Mouse (Mus musculus) kidney, adult 2 months (tissue): ENCODE results near the gene Arl8b. TPM values are rescaled to one million over a fixed set of nuclear protein-coding genes. Genes with fewer than 3 reads are reported as not detected.

Experiments
- DNase-seq: peaks from one replicate; pipeline ENCODE4 v3.0.0; 2021
- H3K27ac ChIP-seq: fragments of 200-500 bp; 2 replicates; pipeline ENCODE4 v1.5.1; 2012; ENCODE audit warnings: low read depth, low read length, control low read depth, inconsistent platforms; ENCODE audit not compliant: insufficient read depth
- H3K27me3 ChIP-seq: fragments of 200-500 bp; replicated peaks from 2 replicates; pipeline ENCODE4 v1.6.1; 2012; ENCODE audit warnings: mild to moderate bottlenecking, moderate library complexity, low read length, inconsistent platforms; ENCODE audit not compliant: control insufficient read depth, insufficient read depth
- H3K36me3 ChIP-seq: fragments of 200-500 bp; 2 replicates; pipeline ENCODE4 v1.6.1; 2012; ENCODE audit warnings: mild to moderate bottlenecking, moderate library complexity, low read length, inconsistent platforms; ENCODE audit not compliant: control insufficient read depth, insufficient read depth
- H3K4me1 ChIP-seq: fragments of 200-500 bp; 2 replicates; pipeline ENCODE4 v1.6.1; 2011; ENCODE audit warnings: low read length; ENCODE audit not compliant: control insufficient read depth, insufficient read depth
- H3K4me3 ChIP-seq: fragments of 200-500 bp; 2 replicates; pipeline ENCODE4 v1.5.1; 2011; ENCODE audit warnings: mild to moderate bottlenecking, low read depth, low read length, control low read depth; ENCODE audit not compliant: insufficient read depth
- CTCF ChIP-seq: fragments of 200-500 bp; conservative IDR thresholded peaks from 2 replicates; pipeline ENCODE4 v1.5.1; 2011; ENCODE audit warnings: low read depth, mild to moderate bottlenecking, control low read depth, low read length, moderate library complexity, mixed read lengths; ENCODE audit not compliant: insufficient read depth, insufficient read length
- POLR2A ChIP-seq: fragments of 200-500 bp; IDR thresholded peaks from one replicate; pipeline ENCODE4 v1.6.1; 2011; ENCODE audit warnings: low read depth, low read length, control low read depth
- WGBS: fragments of 180-500 bp; shearing (Covaris S2); methylation state at CpG from one replicate; pipeline ENCODE4 v1.1.7; 2018; 5-methylcytosine and 5-hydroxymethylcytosine counted together
- polyA plus RNA-seq: library from polyadenylated mRNA; depleted of rRNA; stranded (reverse); fragments of >200 nt; gene quantifications from 2 replicates; pipeline ENCODE4 v1.2.3, GENCODE M21; 2012

The Arl8b gene
- polyA plus RNA-seq, 1 experiment, result 21.9 TPM

DNA sequence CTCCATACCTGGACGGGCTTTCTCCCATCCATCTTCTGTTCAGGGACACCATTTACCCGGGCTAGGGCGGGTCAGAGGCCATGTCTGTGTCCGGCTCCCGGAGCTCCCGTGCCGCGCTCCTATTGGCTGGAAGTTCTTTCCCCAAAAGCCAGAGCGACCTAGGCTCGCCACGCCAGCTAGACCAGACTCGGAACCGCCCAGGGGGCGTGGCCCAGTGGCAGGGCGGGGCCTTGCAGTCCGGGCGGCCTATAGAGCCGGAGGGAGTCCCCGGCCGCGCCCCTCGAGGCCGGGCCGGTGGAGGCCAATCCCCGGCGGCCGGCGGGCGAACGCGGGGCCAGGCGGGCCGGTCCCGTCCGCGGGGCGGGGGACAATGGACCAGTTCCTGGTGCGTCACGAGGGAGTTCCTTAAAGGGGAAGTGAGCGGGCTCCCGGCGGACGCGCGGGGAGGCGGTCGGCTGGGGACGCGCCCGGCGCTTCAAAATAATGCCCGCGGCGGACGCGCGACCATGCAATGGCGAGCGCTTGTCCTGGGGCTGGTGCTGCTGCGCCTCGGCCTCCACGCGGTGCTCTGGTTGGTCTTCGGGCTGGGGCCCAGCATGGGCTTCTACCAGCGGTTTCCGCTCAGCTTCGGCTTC is 45.5 kb downstream of the Arl8b start, which contains the start of gene Edem1:
Gene Edem1, plus strand, starts transcription at position 408 of the 635 bp plus-strand sequence.
- Histone ChIP-seq H3K27me3 (no peaks in the 10 kb centered on the region), H3K27ac (peak within 1 kb of the TSS; percentile 50), H3K4me1 (peaks cover 13% of the 10 kb centered on the region; the same call in 1 of the 2 replicates), H3K36me3 (no peaks in the 10 kb centered on the region), H3K4me3 (peak within 1 kb of the TSS; percentile 89)
- no peak for TF ChIP-seq CTCF
- TF ChIP-seq POLR2A, result peak; percentile 34
- DNase-seq, result peak; percentile 100
- under 1% methylated on average over 67 of the region's 67 CpGs for WGBS

DNA sequence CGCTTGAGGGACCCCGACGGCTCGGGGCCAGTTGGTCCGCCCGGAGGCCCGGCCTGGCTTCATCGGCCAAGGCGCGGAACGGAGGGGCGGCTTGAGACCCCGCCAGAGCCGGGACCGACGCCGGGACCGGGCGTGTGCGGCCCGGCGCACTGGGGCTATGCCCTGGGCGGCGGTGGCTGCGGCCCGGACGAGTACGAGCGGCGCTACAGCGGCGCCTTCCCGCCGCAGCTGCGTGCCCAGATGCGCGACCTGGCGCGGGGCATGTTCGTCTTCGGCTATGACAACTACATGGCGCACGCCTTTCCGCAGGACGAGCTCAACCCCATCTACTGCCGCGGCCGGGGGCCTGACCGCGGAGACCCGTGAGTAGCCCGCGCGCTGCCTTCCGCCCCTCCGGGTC is 46.0 kb downstream of the Arl8b start:
- no peaks in the 10 kb centered on the region for H3K36me3 ChIP-seq
- no peaks in the 10 kb centered on the region for H3K27me3 ChIP-seq
- under 1% methylated on average over 56 of the region's 56 CpGs for WGBS
- peak; percentile 42 for DNase-seq
- no peak for TF ChIP-seq CTCF
- no peak for TF ChIP-seq POLR2A
- H3K4me1 ChIP-seq, result peaks cover 13% of the 10 kb centered on the region; the same call in 1 of the 2 replicates
- peak overlapping the region; percentile 89 for H3K4me3 ChIP-seq
- H3K27ac ChIP-seq, result peak overlapping the region; percentile 50; the same call in 1 of the 2 replicates

DNA sequence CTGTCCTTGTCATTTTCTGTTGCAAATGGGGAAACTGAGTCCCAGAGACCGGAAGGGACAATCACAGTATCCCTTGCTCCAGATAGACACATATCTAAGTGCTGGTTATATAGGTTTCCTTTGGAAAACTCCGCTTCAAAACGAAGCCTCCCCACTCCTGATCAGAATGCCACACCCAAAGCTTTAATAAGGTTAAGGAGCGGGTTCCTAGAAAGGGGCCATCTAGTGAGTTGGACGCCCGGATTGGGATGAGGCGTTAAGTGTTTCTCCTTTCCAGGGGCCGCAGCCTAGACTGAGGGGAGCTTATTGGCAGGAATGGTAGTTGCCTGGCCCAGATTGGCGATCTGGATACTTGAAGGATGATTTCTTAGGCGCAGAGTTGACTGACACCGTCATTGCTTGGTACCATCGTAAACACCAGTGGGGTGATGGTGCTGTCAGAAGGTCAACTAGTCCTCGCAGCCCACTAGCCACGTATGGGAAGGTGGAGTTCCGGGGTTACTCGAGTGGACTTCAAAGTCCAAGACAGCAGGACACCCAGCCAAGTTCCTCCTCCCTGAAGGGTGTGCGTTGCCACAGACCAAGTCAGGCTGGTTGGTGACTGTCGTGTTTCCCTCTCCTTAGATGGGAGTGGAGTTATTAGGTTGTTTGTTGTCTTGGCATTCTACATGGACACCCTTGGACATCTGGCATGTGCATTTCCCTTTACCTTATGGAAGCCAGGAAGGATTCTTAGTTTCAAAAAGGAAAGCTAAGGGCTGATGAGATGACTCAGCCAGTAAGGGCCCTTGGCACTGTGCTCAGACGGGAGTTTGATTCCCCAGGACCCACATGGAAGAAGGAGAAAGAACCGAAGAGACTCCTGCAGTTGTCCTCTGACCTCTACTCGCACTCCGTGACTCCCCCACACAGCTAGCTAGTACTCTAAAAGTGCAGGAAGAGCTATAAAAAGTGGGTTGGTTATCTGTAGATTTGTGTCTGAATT is 46.8 kb downstream of the Arl8b start:
- Histone ChIP-seq H3K27me3 (no peaks in the 10 kb centered on the region), H3K4me3 (peak overlapping the region; percentile 89), H3K27ac (peak overlapping the region; percentile 0; the same call in 1 of the 2 replicates), H3K36me3 (no peaks in the 10 kb centered on the region), H3K4me1 (peaks cover 13% of the 10 kb centered on the region; the same call in 1 of the 2 replicates)
- WGBS, result 8% methylated on average over 22 of the region's 22 CpGs
- DNase-seq, result peak; percentile 84
- TF ChIP-seq CTCF (no peak), POLR2A (no peak)

DNA sequence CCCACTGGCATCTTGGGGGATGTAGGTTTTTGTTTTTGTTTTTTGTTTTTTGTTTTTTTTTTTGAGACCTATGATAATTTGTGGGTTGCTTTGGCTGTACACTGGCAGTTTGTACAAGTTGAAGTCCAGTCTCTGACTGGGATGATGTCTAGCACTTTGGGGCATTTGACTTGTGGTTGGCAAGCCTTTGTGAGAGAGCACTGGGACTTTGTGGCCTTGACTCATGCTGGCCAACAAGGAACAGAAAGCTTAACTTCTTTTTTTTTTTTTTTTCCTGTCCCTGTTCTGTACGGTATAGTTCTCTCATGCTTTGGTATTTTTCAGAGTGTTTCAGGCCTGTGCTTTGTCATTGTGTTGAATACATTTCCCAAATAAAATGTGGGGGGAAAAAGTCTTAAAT is 49.3 kb downstream of the Arl8b start:
- no peaks in the 10 kb centered on the region for H3K36me3 ChIP-seq
- no peak overlapping the region for H3K27ac ChIP-seq
- no peak for DNase-seq
- WGBS, result 74% methylated on average over 1 of the region's 1 CpGs
- no peaks in the 10 kb centered on the region for H3K27me3 ChIP-seq
- TF ChIP-seq POLR2A (no peak), CTCF (no peak)
- H3K4me1 ChIP-seq, result peaks cover 14% of the 10 kb centered on the region
- no peak overlapping the region for H3K4me3 ChIP-seq

DNA sequence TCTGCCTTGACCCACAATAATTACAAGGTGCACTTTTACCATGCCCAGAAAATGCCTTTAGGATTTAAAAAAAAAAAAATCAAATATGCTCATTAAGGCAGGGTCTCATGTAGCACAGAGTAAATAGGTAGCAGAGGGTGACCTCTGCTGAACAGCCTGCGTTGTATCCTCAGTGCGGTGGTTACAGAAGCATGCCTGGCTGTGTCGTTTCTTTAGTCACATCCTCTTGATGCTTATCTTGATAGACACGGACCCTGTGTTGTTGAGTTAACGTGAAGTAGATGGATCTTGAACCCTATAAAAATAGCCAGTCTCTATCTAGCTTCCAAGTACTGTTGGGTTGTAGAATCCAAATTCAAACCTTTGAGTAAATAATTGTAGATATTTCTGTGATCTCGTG is 50.1 kb downstream of the Arl8b start:
- TF ChIP-seq CTCF (no peak), POLR2A (no peak)
- WGBS, result 59% methylated on average over 6 of the region's 6 CpGs
- 0 out of 2 replicates have a peak, but pooled peaks cover 1% of the 10 kb centered on the region for H3K36me3 ChIP-seq

DNA sequence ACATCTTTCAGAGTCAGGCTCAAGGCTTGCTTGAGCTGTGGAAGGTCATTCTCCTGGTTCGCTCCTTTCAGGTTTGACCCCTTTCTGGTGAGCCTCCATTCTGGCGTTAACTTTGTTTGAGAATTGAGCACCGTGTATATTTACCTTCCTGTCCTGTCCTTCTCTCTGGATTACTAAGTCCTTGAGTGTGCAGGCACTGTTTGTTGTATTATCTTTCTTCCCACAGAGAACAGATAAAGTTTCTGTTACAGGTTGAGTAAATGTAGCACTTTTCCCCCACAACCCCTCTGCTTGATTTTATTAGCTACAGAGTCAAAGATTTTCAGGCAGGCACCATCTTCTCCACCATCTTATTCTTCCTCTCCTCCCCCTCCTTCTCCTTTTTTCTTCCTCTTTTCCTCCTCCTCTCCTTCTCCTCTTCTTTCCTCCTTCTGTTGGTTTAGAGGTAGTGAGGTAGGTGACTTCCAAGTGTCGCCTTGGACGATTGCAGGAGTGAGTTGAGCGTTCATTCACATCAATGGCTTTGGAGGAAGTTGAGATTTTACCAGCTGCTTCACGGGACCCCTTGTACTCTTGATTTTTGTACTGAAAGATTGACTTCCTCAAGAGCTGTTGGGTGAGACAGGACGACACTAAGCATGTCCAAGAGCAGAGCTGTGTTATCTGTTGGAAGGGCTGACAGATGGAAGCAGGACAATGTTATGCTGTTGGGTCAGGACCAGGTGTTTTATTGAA is 51.2 kb downstream of the Arl8b start:
- Histone ChIP-seq H3K36me3 (0 out of 2 replicates have a peak, but pooled peaks cover 1% of the 10 kb centered on the region), H3K27me3 (no peaks in the 10 kb centered on the region), H3K27ac (no peak overlapping the region), H3K4me3 (no peak overlapping the region), H3K4me1 (peaks cover 14% of the 10 kb centered on the region)
- DNase-seq, result no peak
- no peak for TF ChIP-seq CTCF
- no peak for TF ChIP-seq POLR2A
- 79% methylated on average over 8 of the region's 8 CpGs for WGBS

More for the DNA sequence above, 50.1 kb downstream of the Arl8b start:
- no peak overlapping the region for H3K4me3 ChIP-seq
- no peak for DNase-seq
- H3K27ac ChIP-seq, result no peak overlapping the region
- H3K27me3 ChIP-seq, result no peaks in the 10 kb centered on the region
- peaks cover 14% of the 10 kb centered on the region for H3K4me1 ChIP-seq
